Mouse (Mus musculus): Measurements from ENCODE around the gene Ube2f. TPM values are rescaled to one million over a fixed set of nuclear protein-coding genes. Genes with fewer than 3 reads are reported as not detected.

Gene Ube2f
- polyA plus RNA-seq (2015; fragmentation: Nextera tagmentation; extraction: Ambion mirVana) = 66.3 and 69.0 TPM in 2 replicates

DNA sequence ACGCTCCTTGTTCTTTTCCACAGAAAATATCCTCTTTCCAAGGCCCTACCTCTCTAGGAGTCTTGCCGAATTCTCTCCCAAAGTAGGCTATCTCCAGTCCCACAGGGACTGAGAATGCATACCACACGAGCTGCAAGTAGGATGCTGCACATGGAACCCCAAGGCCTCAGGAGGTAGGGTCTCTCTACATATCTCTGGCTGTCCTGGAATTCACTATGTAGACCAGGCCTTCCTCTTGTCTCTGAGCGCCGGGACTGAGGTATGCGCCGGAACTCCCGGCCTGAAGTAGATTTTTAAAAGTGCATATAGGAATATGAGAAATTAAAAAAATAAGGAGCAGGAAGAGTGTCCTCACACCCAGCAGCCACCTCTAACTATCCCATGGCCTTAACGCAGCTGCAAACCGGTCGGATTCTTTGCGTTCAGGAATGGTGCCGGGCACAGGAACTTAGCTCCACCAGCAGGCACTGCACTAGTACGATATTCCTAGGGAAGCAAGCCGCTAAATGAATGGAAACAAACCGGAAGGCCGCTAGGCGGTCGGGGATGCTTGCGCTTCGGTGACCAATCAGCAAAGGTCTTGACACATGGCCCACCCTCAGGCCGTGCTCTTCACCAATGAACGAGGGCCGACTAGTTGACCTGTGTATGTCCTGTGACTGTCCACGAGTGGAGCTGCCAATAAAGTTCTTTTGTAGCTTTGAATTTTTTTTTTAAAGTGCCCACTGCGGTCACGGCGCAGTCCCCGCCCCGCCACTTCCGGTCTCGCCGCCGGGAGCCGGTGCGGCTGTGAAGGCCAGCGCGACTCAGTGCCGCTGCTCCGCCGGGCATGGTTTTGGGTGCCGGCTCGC lies at the start of gene Ube2f:
TSS of gene Ube2f (plus strand) at position 741 of the 851 bp plus-strand sequence.
- Histone ChIP-seq H3K9ac (ENCODE audit: low read depth, low read length) (peak within 1 kb of the TSS; percentile 96), H3K27me3 (ENCODE audit: control insufficient read depth, insufficient read depth, low read depth, low read length) (no peaks in the 10 kb centered on the region), H3K9me3 (replicated peaks; ENCODE audit: control insufficient read depth, low read length) (no peaks in the 10 kb centered on the region), H3K4me3 (ENCODE audit: low read depth, low read length) (peak within 1 kb of the TSS; percentile 98), H3K27ac (ENCODE audit: low read length) (peak within 1 kb of the TSS; percentile 98), H3K36me3 (ENCODE audit: control insufficient read depth, insufficient read depth) (peaks cover 5% of the 10 kb centered on the region; the same call in 1 of the 2 replicates), H3K4me1 (ENCODE audit: control insufficient read depth, low read depth, low read length) (peaks cover 50% of the 10 kb centered on the region), H3K4me2 (ENCODE audit: low read depth, low read length) (peak within 1 kb of the TSS; percentile 97)
- peak; percentile 94 for ATAC-seq (ENCODE audit: low read depth)
- WGBS (ENCODE audit: insufficient replicate concordance) = under 1% methylated on average over 43 of the region's 43 CpGs

DNA sequence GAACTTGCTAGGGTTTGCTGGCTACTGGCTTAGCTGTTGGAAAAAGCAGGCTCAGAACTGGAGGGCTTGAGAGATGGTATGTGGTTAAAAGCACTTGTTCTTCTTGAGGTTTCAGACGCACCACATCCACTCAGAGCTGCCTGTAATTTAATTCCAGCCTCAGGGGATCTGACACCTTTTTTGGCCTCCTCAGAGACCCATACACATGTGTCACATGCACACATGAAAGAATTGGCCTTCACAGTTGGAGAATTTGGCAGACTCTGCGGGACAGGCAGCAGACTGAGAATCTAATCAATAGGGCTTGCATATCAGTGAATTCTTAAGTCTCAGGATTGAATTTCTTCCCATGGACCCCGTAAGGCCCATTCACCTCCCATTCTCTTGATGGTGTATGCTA lies 49.0 kb upstream of the Ube2f start:
- Histone ChIP-seq H3K9me3 (replicated peaks; ENCODE audit: control insufficient read depth, low read length) (no peaks in the 10 kb centered on the region), H3K36me3 (ENCODE audit: control insufficient read depth, insufficient read depth) (no peaks in the 10 kb centered on the region), H3K9ac (ENCODE audit: low read depth, low read length) (no peak overlapping the region), H3K4me2 (ENCODE audit: low read depth, low read length) (no peak overlapping the region), H3K27ac (ENCODE audit: low read length) (no peak overlapping the region), H3K4me1 (ENCODE audit: control insufficient read depth, low read depth, low read length) (no peaks in the 10 kb centered on the region), H3K27me3 (ENCODE audit: control insufficient read depth, insufficient read depth, low read depth, low read length) (no peaks in the 10 kb centered on the region), H3K4me3 (ENCODE audit: low read depth, low read length) (no peak overlapping the region)
- no peak for ATAC-seq (ENCODE audit: low read depth)
- WGBS (ENCODE audit: insufficient replicate concordance) = 57% methylated on average over 3 of the region's 3 CpGs

DNA sequence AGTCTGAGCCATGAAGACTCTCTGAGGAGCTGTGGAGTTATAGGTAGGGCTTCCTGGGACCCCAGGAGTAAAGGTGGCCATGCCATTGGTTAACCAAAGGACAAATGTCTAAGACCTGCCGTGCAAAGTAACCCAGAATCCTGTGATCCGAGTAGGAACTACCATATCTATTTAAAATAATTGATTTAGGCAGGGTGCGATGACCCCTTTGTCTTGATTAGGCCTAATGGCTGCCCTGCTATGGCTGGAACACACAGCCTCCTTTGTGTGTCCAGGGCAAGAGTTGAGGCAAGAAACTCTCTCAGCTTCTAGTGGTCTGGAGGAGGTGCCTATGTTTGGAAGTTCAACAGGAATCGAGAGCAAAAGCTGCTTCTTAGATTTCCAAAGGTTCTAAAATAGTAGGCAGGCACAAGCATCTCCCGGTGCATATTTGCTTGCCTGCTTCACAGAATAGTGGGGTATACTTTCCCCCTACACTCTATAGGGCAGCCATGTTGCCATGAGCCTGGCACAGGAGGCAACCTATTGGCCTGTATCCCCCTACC lies 45.8 kb upstream of the Ube2f start:
- no peak overlapping the region for H3K4me3 ChIP-seq (ENCODE audit: low read depth, low read length)
- ATAC-seq (ENCODE audit: low read depth) = no peak
- no peak overlapping the region for H3K27ac ChIP-seq (ENCODE audit: low read length)
- H3K4me2 ChIP-seq (ENCODE audit: low read depth, low read length) = no peak overlapping the region
- H3K9ac ChIP-seq (ENCODE audit: low read depth, low read length) = no peak overlapping the region
- no peaks in the 10 kb centered on the region for H3K4me1 ChIP-seq (ENCODE audit: control insufficient read depth, low read depth, low read length)
- WGBS (ENCODE audit: insufficient replicate concordance) = 64% methylated on average over 5 of the region's 5 CpGs
- no peaks in the 10 kb centered on the region for H3K36me3 ChIP-seq (ENCODE audit: control insufficient read depth, insufficient read depth)
- no peaks in the 10 kb centered on the region for H3K27me3 ChIP-seq (ENCODE audit: control insufficient read depth, insufficient read depth, low read depth, low read length)
- no peaks in the 10 kb centered on the region for H3K9me3 ChIP-seq (replicated peaks; ENCODE audit: control insufficient read depth, low read length)

DNA sequence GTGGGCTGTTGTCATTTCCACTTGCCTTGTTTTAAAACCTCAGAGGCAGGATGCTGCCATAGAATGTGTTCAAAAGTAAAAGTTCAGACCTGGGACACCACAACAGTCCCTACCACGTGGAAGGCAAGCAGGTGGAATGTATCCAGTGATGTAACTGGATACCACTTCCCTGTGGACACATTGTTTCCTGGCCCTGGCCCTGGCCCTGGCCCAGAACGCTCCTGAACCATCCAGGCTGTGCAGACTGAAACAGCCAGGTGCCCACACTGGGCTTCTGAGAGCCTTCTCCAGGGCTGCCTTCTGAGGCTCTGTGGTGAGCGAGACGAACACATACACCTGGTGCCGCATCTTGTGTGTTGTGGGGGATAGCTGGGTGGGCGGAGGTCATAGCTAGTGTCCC lies 44.5 kb upstream of the Ube2f start:
- no peak overlapping the region for H3K4me3 ChIP-seq (ENCODE audit: low read depth, low read length)
- H3K4me1 ChIP-seq (ENCODE audit: control insufficient read depth, low read depth, low read length) = no peaks in the 10 kb centered on the region
- no peaks in the 10 kb centered on the region for H3K9me3 ChIP-seq (replicated peaks; ENCODE audit: control insufficient read depth, low read length)
- 69% methylated on average over 6 of the region's 6 CpGs for WGBS (ENCODE audit: insufficient replicate concordance)
- ATAC-seq (ENCODE audit: low read depth) = no peak
- no peaks in the 10 kb centered on the region for H3K36me3 ChIP-seq (ENCODE audit: control insufficient read depth, insufficient read depth)
- no peak overlapping the region for H3K4me2 ChIP-seq (ENCODE audit: low read depth, low read length)
- H3K27ac ChIP-seq (ENCODE audit: low read length) = no peak overlapping the region
- no peaks in the 10 kb centered on the region for H3K27me3 ChIP-seq (ENCODE audit: control insufficient read depth, insufficient read depth, low read depth, low read length)
- no peak overlapping the region for H3K9ac ChIP-seq (ENCODE audit: low read depth, low read length)

DNA sequence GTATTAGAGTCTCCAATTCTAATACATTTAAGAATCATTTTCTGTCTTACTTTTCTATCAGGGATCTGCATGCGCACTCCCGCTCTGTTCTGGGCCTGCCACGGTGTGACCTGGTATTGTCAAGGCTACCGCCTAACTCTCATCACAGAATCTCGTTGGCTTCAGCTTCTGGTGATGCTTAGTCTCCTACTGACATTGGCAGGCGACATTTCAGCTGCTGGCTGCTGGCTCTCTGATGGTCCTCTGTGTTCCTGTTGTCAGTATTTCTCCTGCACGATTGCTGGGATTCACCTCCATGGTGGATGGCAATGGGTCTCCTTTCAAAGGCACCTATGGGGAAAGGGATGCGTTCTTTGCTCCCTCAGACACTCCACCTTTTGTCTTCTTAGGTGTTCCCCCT lies 43.8 kb upstream of the Ube2f start:
- H3K27ac ChIP-seq (ENCODE audit: low read length) = no peak overlapping the region
- H3K36me3 ChIP-seq (ENCODE audit: control insufficient read depth, insufficient read depth) = no peaks in the 10 kb centered on the region
- H3K4me3 ChIP-seq (ENCODE audit: low read depth, low read length) = no peak overlapping the region
- H3K9ac ChIP-seq (ENCODE audit: low read depth, low read length) = no peak overlapping the region
- H3K4me2 ChIP-seq (ENCODE audit: low read depth, low read length) = no peak overlapping the region
- H3K27me3 ChIP-seq (ENCODE audit: control insufficient read depth, insufficient read depth, low read depth, low read length) = no peaks in the 10 kb centered on the region
- no peaks in the 10 kb centered on the region for H3K4me1 ChIP-seq (ENCODE audit: control insufficient read depth, low read depth, low read length)
- no peak for ATAC-seq (ENCODE audit: low read depth)
- 65% methylated on average over 8 of the region's 8 CpGs for WGBS (ENCODE audit: insufficient replicate concordance)
- H3K9me3 ChIP-seq (replicated peaks; ENCODE audit: control insufficient read depth, low read length) = no peaks in the 10 kb centered on the region

DNA sequence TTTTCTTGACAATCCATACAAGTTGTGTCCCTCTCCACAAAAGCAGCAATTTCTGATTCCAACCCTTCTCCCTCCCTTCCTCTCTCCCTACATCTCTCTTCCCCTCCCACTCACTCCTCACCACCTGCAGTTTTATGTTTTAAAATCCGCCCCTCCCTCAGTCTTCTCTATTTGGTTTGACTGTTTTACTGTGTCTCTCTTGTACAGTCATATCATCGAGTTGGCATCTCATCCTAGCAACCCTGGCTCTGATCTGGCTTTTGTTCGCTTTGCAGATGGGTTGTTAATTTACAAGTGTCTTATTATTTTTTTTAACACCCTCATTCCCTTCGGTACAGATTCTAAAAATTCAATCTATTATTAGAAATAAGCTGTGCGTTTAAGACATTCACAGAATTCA lies 43.2 kb upstream of the Ube2f start:
- Histone ChIP-seq H3K4me3 (ENCODE audit: low read depth, low read length) (no peak overlapping the region), H3K4me1 (ENCODE audit: control insufficient read depth, low read depth, low read length) (no peaks in the 10 kb centered on the region), H3K9me3 (replicated peaks; ENCODE audit: control insufficient read depth, low read length) (no peaks in the 10 kb centered on the region), H3K27me3 (ENCODE audit: control insufficient read depth, insufficient read depth, low read depth, low read length) (no peaks in the 10 kb centered on the region), H3K9ac (ENCODE audit: low read depth, low read length) (no peak overlapping the region), H3K4me2 (ENCODE audit: low read depth, low read length) (no peak overlapping the region), H3K27ac (ENCODE audit: low read length) (no peak overlapping the region), H3K36me3 (ENCODE audit: control insufficient read depth, insufficient read depth) (no peaks in the 10 kb centered on the region)
- 48% methylated on average over 5 of the region's 5 CpGs for WGBS (ENCODE audit: insufficient replicate concordance)
- no peak for ATAC-seq (ENCODE audit: low read depth)

DNA sequence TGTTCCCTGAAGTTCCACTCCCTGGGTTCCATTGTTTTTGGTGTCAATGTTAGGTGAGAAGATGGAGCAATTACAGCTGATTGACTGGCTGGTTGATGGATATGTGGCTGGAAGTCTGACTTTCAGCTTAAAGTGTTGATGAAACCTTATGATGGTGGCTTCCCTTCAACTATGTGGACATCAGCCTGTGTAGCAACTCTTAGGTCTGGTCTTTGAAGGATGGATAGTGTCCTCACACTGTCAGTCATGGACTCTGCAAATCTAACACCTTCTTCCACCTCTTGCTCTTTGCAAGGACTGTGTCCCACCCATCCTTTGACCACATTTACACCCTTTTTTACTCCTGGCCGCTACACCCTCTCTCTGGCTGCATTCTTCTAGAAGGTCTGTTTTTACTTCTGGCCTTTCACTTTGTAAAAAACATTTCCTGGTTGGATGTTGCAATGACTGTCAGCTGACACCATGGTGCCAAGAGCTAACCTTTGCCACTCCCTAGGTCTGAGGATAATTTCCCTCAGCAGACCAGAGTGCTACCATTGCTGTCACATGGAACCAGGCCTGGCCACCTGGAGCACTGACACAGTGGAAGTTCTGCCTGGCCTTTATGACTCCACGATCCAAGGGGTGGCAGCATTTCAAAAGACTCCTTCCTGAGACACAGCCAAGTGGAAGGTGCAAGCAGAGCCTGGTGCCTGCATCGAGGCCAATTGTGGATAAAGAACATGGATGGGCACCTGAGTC lies 42.6 kb upstream of the Ube2f start:
- Histone ChIP-seq H3K27ac (ENCODE audit: low read length) (no peak overlapping the region), H3K4me1 (ENCODE audit: control insufficient read depth, low read depth, low read length) (no peaks in the 10 kb centered on the region), H3K4me2 (ENCODE audit: low read depth, low read length) (no peak overlapping the region), H3K9me3 (replicated peaks; ENCODE audit: control insufficient read depth, low read length) (no peaks in the 10 kb centered on the region), H3K36me3 (ENCODE audit: control insufficient read depth, insufficient read depth) (no peaks in the 10 kb centered on the region), H3K27me3 (ENCODE audit: control insufficient read depth, insufficient read depth, low read depth, low read length) (no peaks in the 10 kb centered on the region), H3K4me3 (ENCODE audit: low read depth, low read length) (no peak overlapping the region), H3K9ac (ENCODE audit: low read depth, low read length) (no peak overlapping the region)
- ATAC-seq (ENCODE audit: low read depth) = no peak
- WGBS (ENCODE audit: insufficient replicate concordance) = 69% methylated on average over 3 of the region's 3 CpGs

DNA sequence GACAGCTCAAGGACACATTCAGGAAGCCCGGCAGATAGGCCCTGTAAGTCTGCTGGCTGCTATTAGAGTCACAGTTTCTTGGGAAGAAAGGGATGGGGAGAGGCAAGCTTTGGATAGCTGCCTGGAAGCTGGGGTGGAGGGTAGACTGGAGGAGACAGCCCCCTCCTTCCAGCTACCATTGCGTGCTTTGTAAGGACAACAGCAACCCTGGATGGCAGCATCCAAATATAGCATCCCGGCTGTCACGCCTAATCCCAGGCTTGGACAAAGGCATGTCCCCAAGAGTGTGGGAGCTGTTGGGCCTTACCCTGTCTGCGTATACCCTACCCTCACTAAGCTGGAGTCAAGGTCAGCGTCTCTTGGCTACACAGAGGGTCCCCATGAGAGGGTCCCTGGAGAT lies 40.8 kb upstream of the Ube2f start:
- Histone ChIP-seq H3K9ac (ENCODE audit: low read depth, low read length) (no peak overlapping the region), H3K27ac (ENCODE audit: low read length) (no peak overlapping the region), H3K4me3 (ENCODE audit: low read depth, low read length) (no peak overlapping the region), H3K4me1 (ENCODE audit: control insufficient read depth, low read depth, low read length) (no peaks in the 10 kb centered on the region), H3K27me3 (ENCODE audit: control insufficient read depth, insufficient read depth, low read depth, low read length) (no peaks in the 10 kb centered on the region), H3K4me2 (ENCODE audit: low read depth, low read length) (no peak overlapping the region), H3K9me3 (replicated peaks; ENCODE audit: control insufficient read depth, low read length) (no peaks in the 10 kb centered on the region), H3K36me3 (ENCODE audit: control insufficient read depth, insufficient read depth) (no peaks in the 10 kb centered on the region)
- no peak for ATAC-seq (ENCODE audit: low read depth)
- 77% methylated on average over 6 of the region's 6 CpGs for WGBS (ENCODE audit: insufficient replicate concordance)

DNA sequence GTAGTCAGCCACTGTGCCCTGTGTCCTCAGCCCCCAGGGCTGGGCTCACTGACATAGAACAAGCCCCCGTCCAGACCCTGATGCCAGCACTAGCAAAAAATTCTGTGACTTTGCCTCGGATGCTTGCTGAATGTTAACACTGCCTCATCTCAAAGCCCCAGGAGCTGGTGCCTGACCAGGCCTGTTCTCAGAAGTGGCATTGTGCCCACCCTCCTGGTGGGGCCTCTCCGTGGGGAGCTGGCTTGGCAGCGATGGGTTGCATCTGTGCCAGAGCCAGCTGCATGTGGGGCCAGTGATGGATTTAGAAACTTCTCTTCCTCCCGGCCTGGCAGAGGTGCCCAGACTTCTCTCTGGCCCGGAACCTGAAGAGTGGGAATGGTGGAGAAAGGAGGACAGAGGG lies 40.3 kb upstream of the Ube2f start:
- Histone ChIP-seq H3K27ac (ENCODE audit: low read length) (no peak overlapping the region), H3K36me3 (ENCODE audit: control insufficient read depth, insufficient read depth) (no peaks in the 10 kb centered on the region), H3K4me2 (ENCODE audit: low read depth, low read length) (no peak overlapping the region), H3K27me3 (ENCODE audit: control insufficient read depth, insufficient read depth, low read depth, low read length) (no peaks in the 10 kb centered on the region), H3K9me3 (replicated peaks; ENCODE audit: control insufficient read depth, low read length) (no peaks in the 10 kb centered on the region), H3K4me3 (ENCODE audit: low read depth, low read length) (no peak overlapping the region), H3K4me1 (ENCODE audit: control insufficient read depth, low read depth, low read length) (no peaks in the 10 kb centered on the region), H3K9ac (ENCODE audit: low read depth, low read length) (no peak overlapping the region)
- WGBS (ENCODE audit: insufficient replicate concordance) = 68% methylated on average over 6 of the region's 6 CpGs
- no peak for ATAC-seq (ENCODE audit: low read depth)

Measured in liver, embryonic 16.5 days (tissue).